Mouse (Mus musculus): ENCODE measurements around the gene Phykpl.

- TF ChIP-seq CTCF (IDR thresholded peaks at IDR 0.05; ENCODE audit: low read depth) = no peak
- TF ChIP-seq EP300 (IDR thresholded peaks at IDR 0.05; ENCODE audit: low read depth) = no peak
These were observed 59.2 kb downstream of the Phykpl start for GRCm38 (mm10) chr11:51643761-51644160.
